Mouse (Mus musculus) midbrain, postnatal 0 days (tissue): ENCODE results near the gene Tspan31. TPM values are rescaled to one million over a fixed set of nuclear protein-coding genes. Genes with fewer than 3 reads are reported as not detected.

ENCODE experiments used
- ATAC-seq: fragments of 200-750 bp; cut with Nextera tagmentation; 2 replicates; pipeline ENCODE4 v1.8.0; 2017; ENCODE audit warnings: moderate number of reproducible peaks, mild to moderate bottlenecking, moderate TSS enrichment, moderate library complexity; ENCODE audit not compliant: low FRiP score
- DNase-seq: peaks from one replicate; pipeline ENCODE4 v3.0.0-alpha.2; 2015; ENCODE audit warnings: low spot score
- H3K27ac ChIP-seq: fragments of 300-500 bp; sonication (generic); 2 replicates; pipeline ENCODE4 v1.5.1; 2014; ENCODE audit warnings: low read depth, mild to moderate bottlenecking, low read length, mixed read lengths
- H3K27me3 ChIP-seq: fragments of 300-500 bp; sonication (generic); 2 replicates; pipeline ENCODE4 v1.6.1; 2014; ENCODE audit warnings: low read length, control low read depth, mixed read lengths; ENCODE audit not compliant: insufficient read depth
- H3K36me3 ChIP-seq: fragments of 300-500 bp; sonication (generic); 2 replicates; pipeline ENCODE4 v1.6.1; 2014; ENCODE audit warnings: low read length, control low read depth, mixed read lengths; ENCODE audit not compliant: insufficient read depth
- H3K4me1 ChIP-seq: fragments of 300-500 bp; sonication (generic); 2 replicates; pipeline ENCODE4 v1.6.1; 2014; ENCODE audit warnings: mild to moderate bottlenecking, control low read depth, antibody characterized with exemption, low read length, mixed read lengths; ENCODE audit not compliant: insufficient read depth
- H3K4me2 ChIP-seq: fragments of 300-500 bp; sonication (generic); 2 replicates; pipeline ENCODE4 v1.6.1; 2014; ENCODE audit warnings: low read depth, mild to moderate bottlenecking, low read length, mixed read lengths; ENCODE audit not compliant: poor library complexity, severe bottlenecking
- H3K4me3 ChIP-seq: fragments of 300-500 bp; sonication (generic); 2 replicates; pipeline ENCODE4 v1.5.1; 2014; ENCODE audit warnings: low read depth, mild to moderate bottlenecking, low read length, moderate library complexity
- H3K9ac ChIP-seq: fragments of 300-500 bp; sonication (generic); replicated peaks from 2 replicates; pipeline ENCODE4 v1.6.1; 2014; ENCODE audit warnings: mild to moderate bottlenecking, low read length, moderate library complexity, mixed read lengths; ENCODE audit not compliant: poor library complexity, severe bottlenecking
- H3K9me3 ChIP-seq: fragments of 300-500 bp; sonication (generic); 2 replicates; pipeline ENCODE4 v1.6.1; 2016; ENCODE audit warnings: low read length, control low read depth
- CTCF ChIP-seq: IDR thresholded peaks from 2 replicates; pipeline ENCODE4 v1.5.1; 2016; ENCODE audit warnings: antibody characterized with exemption, mild to moderate bottlenecking
- WGBS: fragments of 180-500 bp; shearing (Covaris S2); extraction: QIAGEN DNeasy Blood & Tissue Kit; methylation state at CpG from one replicate; pipeline ENCODE4 v1.1.7; 2014; 5-methylcytosine and 5-hydroxymethylcytosine counted together
- polyA plus RNA-seq: library from polyadenylated mRNA; unstranded; fragments of >200 nt; fragmentation: Nextera tagmentation; extraction: Ambion mirVana; gene quantifications from 2 replicates; pipeline ENCODE4 v1.2.1, GENCODE M21; 2015
- total RNA-seq: library from RNA; depleted of rRNA; stranded (reverse); fragments of >200 nt; gene quantifications from 2 replicates; pipeline ENCODE4 v1.2.3, GENCODE M21; 2014

Tspan31 gene
- total and polyA plus RNA-seq, 2 experiments from 2014 or later: 101 to 122 TPM

- Histone ChIP-seq H3K9ac (no peak overlapping the region), H3K36me3 (peaks cover 3% of the 10 kb centered on the region; the same call in 1 of the 2 replicates), H3K27me3 (peaks cover 33% of the 10 kb centered on the region), H3K4me2 (no peak overlapping the region), H3K4me1 (no peaks in the 10 kb centered on the region), H3K27ac (no peak overlapping the region), H3K4me3 (no peak overlapping the region), H3K9me3 (no peaks in the 10 kb centered on the region)
- WGBS: 6% methylated on average over 35 of the region's 35 CpGs
- no peak for ATAC-seq
- TF ChIP-seq CTCF: peak; percentile 29; the same call in 1 of the 2 replicates
- DNase-seq: no peak
Observed at GRCm38 (mm10) chr10:127048608-127049394, 21.3 kb downstream of the Tspan31 start.

GRCm38 (mm10) chr10:127047954-127048353, 22.1 kb downstream of the Tspan31 start, which contains the start of gene Cyp27b1:
Cyp27b1 (plus strand) TSS chr10:127048250.
- Histone ChIP-seq H3K9ac (no peak within 1 kb of the TSS), H3K4me1 (no peaks in the 10 kb centered on the region), H3K36me3 (no peaks in the 10 kb centered on the region), H3K4me3 (no peak within 1 kb of the TSS), H3K4me2 (no peak within 1 kb of the TSS), H3K27me3 (peaks cover 33% of the 10 kb centered on the region), H3K9me3 (no peaks in the 10 kb centered on the region), H3K27ac (no peak within 1 kb of the TSS)
- WGBS: 29% methylated on average over 5 of the region's 5 CpGs
- no peak for TF ChIP-seq CTCF
- ATAC-seq: no peak
- no peak for DNase-seq

- no peak for TF ChIP-seq CTCF
- H3K4me3 ChIP-seq: no peak overlapping the region
- no peak for ATAC-seq
- H3K36me3 ChIP-seq: no peaks in the 10 kb centered on the region
- no peak overlapping the region for H3K9ac ChIP-seq
- no peak overlapping the region for H3K4me2 ChIP-seq
- H3K27ac ChIP-seq: no peak overlapping the region
- no peaks in the 10 kb centered on the region; the same call in 1 of the 2 replicates for H3K4me1 ChIP-seq
- no peaks in the 10 kb centered on the region for H3K9me3 ChIP-seq
- no peak for DNase-seq
- H3K27me3 ChIP-seq: peaks cover 11% of the 10 kb centered on the region
- 51% methylated on average over 6 of the region's 6 CpGs for WGBS
Observed at GRCm38 (mm10) chr10:127043187-127043586, 26.9 kb downstream of the Tspan31 start.

GRCm38 (mm10) chr10:127042468-127043115, 27.5 kb downstream of the Tspan31 start:
- no peaks in the 10 kb centered on the region; the same call in 1 of the 2 replicates for H3K4me1 ChIP-seq
- DNase-seq: no peak
- H3K27ac ChIP-seq: no peak overlapping the region
- peak overlapping the region; percentile 94 for H3K4me2 ChIP-seq
- TF ChIP-seq CTCF: no peak
- H3K9ac ChIP-seq: 0 out of 2 replicates have a peak overlapping the region, but pooled peaks have one; percentile 71
- peaks cover 5% of the 10 kb centered on the region; the same call in 1 of the 2 replicates for H3K27me3 ChIP-seq
- H3K36me3 ChIP-seq: no peaks in the 10 kb centered on the region
- 18% methylated on average over 5 of the region's 5 CpGs for WGBS
- no peaks in the 10 kb centered on the region for H3K9me3 ChIP-seq
- ATAC-seq: no peak
- peak overlapping the region; percentile 79 for H3K4me3 ChIP-seq

GRCm38 (mm10) chr10:127041774-127042338, 28.2 kb downstream of the Tspan31 start:
- Histone ChIP-seq H3K27ac (peak overlapping the region; percentile 39; the same call in 1 of the 2 replicates), H3K4me3 (peak overlapping the region; percentile 79), H3K36me3 (no peaks in the 10 kb centered on the region), H3K4me2 (peak overlapping the region; percentile 94), H3K9ac (peak overlapping the region; percentile 71), H3K4me1 (no peaks in the 10 kb centered on the region; the same call in 1 of the 2 replicates), H3K9me3 (no peaks in the 10 kb centered on the region), H3K27me3 (0 out of 2 replicates have a peak, but pooled peaks cover 4% of the 10 kb centered on the region)
- no peak for TF ChIP-seq CTCF
- ATAC-seq (peak; percentile 80), DNase-seq (peak; percentile 94)
- under 1% methylated on average over 44 of the region's 44 CpGs for WGBS
